Mouse (Mus musculus): Measurements from ENCODE around the gene Mcmbp. TPM values are rescaled to one million over a fixed set of nuclear protein-coding genes. Genes with fewer than 3 reads are reported as not detected.

Gene Mcmbp
- polyA plus RNA-seq, 1 experiment from 2014 or later, result 54.7 TPM

DNA sequence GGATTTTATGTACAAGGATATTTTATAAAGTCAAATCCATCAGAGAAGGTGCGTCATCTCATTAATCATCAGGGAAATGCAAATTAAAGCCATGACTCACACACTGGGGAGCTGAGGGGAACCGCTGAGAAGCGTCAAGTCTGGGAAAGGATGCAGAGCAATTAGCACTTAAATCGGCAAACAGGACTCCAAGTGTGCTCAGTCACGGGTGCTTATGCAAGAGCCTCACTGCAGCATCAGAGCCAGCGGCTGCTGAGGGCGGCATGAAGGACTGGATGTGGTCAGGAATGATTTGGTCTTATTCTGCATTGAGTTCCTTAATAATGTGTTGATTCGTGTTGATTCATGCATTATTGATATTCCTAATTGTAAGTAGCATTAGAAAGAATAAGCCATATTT lies 68.3 kb downstream of the Mcmbp start:
- DNase-seq (ENCODE audit: low spot score), result no peak

DNA sequence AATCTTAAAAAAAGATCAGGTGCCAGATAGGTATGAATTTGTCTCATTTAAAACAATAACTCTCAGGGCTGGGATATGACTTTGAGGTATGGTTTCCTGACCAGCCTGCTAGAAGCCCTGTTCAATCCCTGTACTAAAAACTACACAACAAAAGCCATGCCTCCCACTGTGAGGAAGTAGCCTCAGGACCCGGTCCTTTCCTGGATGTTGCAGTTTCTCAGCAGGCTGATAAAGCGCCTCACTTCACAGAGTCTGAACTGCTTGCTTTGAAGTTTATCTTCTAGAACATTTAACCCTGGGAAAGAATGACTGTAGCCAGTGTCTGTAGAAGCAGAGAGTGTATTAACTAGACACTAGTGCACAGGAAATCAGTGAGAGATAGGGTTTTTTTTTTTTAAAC lies 71.5 kb downstream of the Mcmbp start:
- no peak overlapping the region for H3K27ac ChIP-seq (ENCODE audit: low read depth, low read length)
- no peaks in the 10 kb centered on the region for H3K27me3 ChIP-seq (replicated peaks; ENCODE audit: control insufficient read depth, insufficient read depth, low read length)
- ATAC-seq (replicated peaks; ENCODE audit: low FRiP score) (no peak), DNase-seq (ENCODE audit: low spot score) (no peak)
- no peaks in the 10 kb centered on the region for H3K9me3 ChIP-seq (ENCODE audit: control insufficient read depth, low read length)
- H3K4me3 ChIP-seq (ENCODE audit: low read depth, low read length), result no peak overlapping the region
- no peak overlapping the region for H3K4me2 ChIP-seq
- H3K9ac ChIP-seq (ENCODE audit: low read depth, low read length), result no peak overlapping the region
- peaks cover 2% of the 10 kb centered on the region; the same call in 1 of the 2 replicates for H3K36me3 ChIP-seq (ENCODE audit: control insufficient read depth, insufficient read depth, low read length)
- WGBS, result 33% methylated on average over 2 of the region's 2 CpGs
- peaks cover 34% of the 10 kb centered on the region for H3K4me1 ChIP-seq (replicated peaks; ENCODE audit: control insufficient read depth, insufficient read depth, low read length)

More for the DNA sequence above, 68.3 kb downstream of the Mcmbp start:
- peak overlapping the region; percentile 46; the same call in 1 of the 2 replicates for H3K27ac ChIP-seq (ENCODE audit: low read depth, low read length)
- peaks cover 3% of the 10 kb centered on the region; the same call in 1 of the 2 replicates for H3K36me3 ChIP-seq (ENCODE audit: control insufficient read depth, insufficient read depth, low read length)
- H3K9me3 ChIP-seq (ENCODE audit: control insufficient read depth, low read length), result no peaks in the 10 kb centered on the region
- no peak overlapping the region for H3K4me3 ChIP-seq (ENCODE audit: low read depth, low read length)
- H3K27me3 ChIP-seq (replicated peaks; ENCODE audit: control insufficient read depth, insufficient read depth, low read length), result no peaks in the 10 kb centered on the region
- peak; percentile 28 for ATAC-seq (replicated peaks; ENCODE audit: low FRiP score)
- H3K4me1 ChIP-seq (replicated peaks; ENCODE audit: control insufficient read depth, insufficient read depth, low read length), result peaks cover 34% of the 10 kb centered on the region
- H3K4me2 ChIP-seq, result peak overlapping the region; percentile 61
- H3K9ac ChIP-seq (ENCODE audit: low read depth, low read length), result no peak overlapping the region
- 22% methylated on average over 8 of the region's 8 CpGs for WGBS

DNA sequence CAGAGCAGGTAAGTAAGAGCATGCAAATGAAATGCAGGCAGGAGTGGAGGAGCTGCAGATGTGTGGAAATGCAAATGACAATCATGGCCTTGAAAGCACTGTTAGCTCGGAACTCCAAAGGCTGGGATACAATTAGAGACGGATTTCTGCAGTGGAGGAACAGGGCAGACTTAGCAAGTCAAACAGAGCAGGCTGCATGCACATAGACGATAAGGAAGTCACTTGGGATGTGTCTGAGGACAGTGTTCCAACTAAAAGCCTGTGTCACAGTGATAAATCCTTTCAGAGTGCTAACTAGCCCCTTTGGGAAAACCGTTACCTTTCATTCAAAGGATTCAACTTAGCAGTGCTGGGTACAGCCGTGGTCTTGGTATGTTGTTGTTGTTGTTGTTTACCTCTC lies 72.5 kb downstream of the Mcmbp start:
- peaks cover 2% of the 10 kb centered on the region; the same call in 1 of the 2 replicates for H3K36me3 ChIP-seq (ENCODE audit: control insufficient read depth, insufficient read depth, low read length)
- H3K27me3 ChIP-seq (replicated peaks; ENCODE audit: control insufficient read depth, insufficient read depth, low read length), result no peaks in the 10 kb centered on the region
- no peak overlapping the region for H3K4me3 ChIP-seq (ENCODE audit: low read depth, low read length)
- no peak for DNase-seq (ENCODE audit: low spot score)
- no peak overlapping the region for H3K27ac ChIP-seq (ENCODE audit: low read depth, low read length)
- peaks cover 25% of the 10 kb centered on the region for H3K4me1 ChIP-seq (replicated peaks; ENCODE audit: control insufficient read depth, insufficient read depth, low read length)
- no peaks in the 10 kb centered on the region for H3K9me3 ChIP-seq (ENCODE audit: control insufficient read depth, low read length)
- 50% methylated on average over 5 of the region's 5 CpGs for WGBS
- H3K9ac ChIP-seq (ENCODE audit: low read depth, low read length), result no peak overlapping the region
- no peak overlapping the region for H3K4me2 ChIP-seq
- peak; percentile 27; the same call in 1 of the 2 replicates for ATAC-seq (replicated peaks; ENCODE audit: low FRiP score)

DNA sequence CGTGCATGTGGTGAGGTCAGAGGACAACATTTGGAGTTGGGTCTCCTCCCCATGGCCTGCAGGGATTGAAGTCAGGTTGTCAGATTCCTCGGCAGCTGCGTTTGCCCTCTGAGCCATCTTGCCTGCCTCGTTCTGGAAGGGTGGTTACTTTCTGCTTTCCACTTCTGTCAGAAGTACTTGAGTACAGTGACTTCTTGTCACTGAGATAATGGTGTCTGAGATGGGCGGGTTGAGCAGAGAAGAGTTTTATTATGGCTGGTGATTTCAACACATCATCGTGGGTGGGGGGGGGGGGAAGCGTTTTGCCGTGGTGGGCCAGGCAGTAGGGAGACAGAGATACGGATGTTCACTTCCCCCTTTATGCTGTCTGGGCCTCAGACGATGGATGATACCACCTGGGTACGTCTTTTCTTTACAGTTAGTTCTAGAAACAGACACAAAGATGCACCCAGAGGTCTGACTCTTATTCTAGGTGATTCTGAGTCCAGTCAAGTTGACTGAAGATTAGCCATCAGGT lies 75.4 kb downstream of the Mcmbp start:
- Histone ChIP-seq H3K4me2 (no peak overlapping the region), H3K27me3 (replicated peaks; ENCODE audit: control insufficient read depth, insufficient read depth, low read length) (no peaks in the 10 kb centered on the region), H3K36me3 (ENCODE audit: control insufficient read depth, insufficient read depth, low read length) (peaks cover 2% of the 10 kb centered on the region; the same call in 1 of the 2 replicates), H3K9me3 (ENCODE audit: control insufficient read depth, low read length) (no peaks in the 10 kb centered on the region), H3K4me3 (ENCODE audit: low read depth, low read length) (no peak overlapping the region), H3K9ac (ENCODE audit: low read depth, low read length) (no peak overlapping the region), H3K4me1 (replicated peaks; ENCODE audit: control insufficient read depth, insufficient read depth, low read length) (peaks cover 14% of the 10 kb centered on the region; the same call in 1 of the 2 replicates), H3K27ac (ENCODE audit: low read depth, low read length) (no peak overlapping the region)
- DNase-seq (ENCODE audit: low spot score) (no peak), ATAC-seq (replicated peaks; ENCODE audit: low FRiP score) (no peak)
- 58% methylated on average over 11 of the region's 11 CpGs for WGBS

DNA sequence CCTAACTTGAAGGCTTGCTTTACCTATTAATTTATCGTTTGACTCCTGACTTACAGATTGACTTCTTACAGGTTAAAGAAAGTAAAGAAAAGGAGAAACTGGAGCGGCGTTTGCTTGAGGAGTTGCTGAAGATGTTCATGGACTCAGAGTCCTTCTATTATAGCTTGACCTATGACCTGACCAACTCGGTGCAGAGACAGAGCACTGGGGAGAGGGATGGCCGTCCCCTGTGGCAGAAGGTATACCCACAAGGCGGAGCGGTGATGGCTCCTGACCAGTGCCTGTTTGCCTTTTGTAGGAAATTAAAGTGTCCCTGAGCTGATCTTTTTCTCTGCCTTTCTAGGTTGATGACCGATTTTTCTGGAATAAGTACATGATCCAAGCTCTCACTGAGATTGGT lies 76.4 kb downstream of the Mcmbp start:
- Histone ChIP-seq H3K4me1 (replicated peaks; ENCODE audit: control insufficient read depth, insufficient read depth, low read length) (peaks cover 14% of the 10 kb centered on the region; the same call in 1 of the 2 replicates), H3K9me3 (ENCODE audit: control insufficient read depth, low read length) (no peaks in the 10 kb centered on the region), H3K9ac (ENCODE audit: low read depth, low read length) (no peak overlapping the region), H3K27ac (ENCODE audit: low read depth, low read length) (no peak overlapping the region), H3K4me3 (ENCODE audit: low read depth, low read length) (no peak overlapping the region), H3K36me3 (ENCODE audit: control insufficient read depth, insufficient read depth, low read length) (peaks cover 2% of the 10 kb centered on the region; the same call in 1 of the 2 replicates), H3K4me2 (no peak overlapping the region), H3K27me3 (replicated peaks; ENCODE audit: control insufficient read depth, insufficient read depth, low read length) (no peaks in the 10 kb centered on the region)
- DNase-seq (ENCODE audit: low spot score) (no peak), ATAC-seq (replicated peaks; ENCODE audit: low FRiP score) (no peak)
- 85% methylated on average over 8 of the region's 8 CpGs for WGBS

DNA sequence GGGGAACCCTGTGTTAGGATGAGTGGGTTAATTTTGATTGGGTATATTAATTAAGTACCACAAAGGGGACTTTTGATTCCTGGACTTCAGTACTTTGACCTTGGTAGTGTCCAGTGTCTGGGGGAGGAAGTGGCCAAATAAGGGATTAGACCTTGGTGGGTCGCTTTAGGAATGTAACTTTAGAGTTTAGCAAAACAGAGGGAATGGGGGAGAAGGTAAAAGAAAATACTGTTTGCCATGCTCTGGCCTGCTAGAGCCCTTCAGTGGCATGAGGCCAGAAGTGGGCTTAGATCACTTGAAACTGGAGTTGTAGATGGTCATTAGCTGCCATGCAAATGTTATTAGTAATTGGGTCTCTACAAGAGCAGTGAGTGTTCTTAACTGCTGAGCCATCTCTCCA lies 83.3 kb downstream of the Mcmbp start:
- 77% methylated on average over 1 of the region's 1 CpGs for WGBS
- Histone ChIP-seq H3K27me3 (replicated peaks; ENCODE audit: control insufficient read depth, insufficient read depth, low read length) (no peaks in the 10 kb centered on the region), H3K27ac (ENCODE audit: low read depth, low read length) (no peak overlapping the region), H3K9ac (ENCODE audit: low read depth, low read length) (no peak overlapping the region), H3K36me3 (ENCODE audit: control insufficient read depth, insufficient read depth, low read length) (no peaks in the 10 kb centered on the region), H3K4me3 (ENCODE audit: low read depth, low read length) (no peak overlapping the region), H3K9me3 (ENCODE audit: control insufficient read depth, low read length) (no peaks in the 10 kb centered on the region), H3K4me1 (replicated peaks; ENCODE audit: control insufficient read depth, insufficient read depth, low read length) (no peaks in the 10 kb centered on the region), H3K4me2 (no peak overlapping the region)
- ATAC-seq (replicated peaks; ENCODE audit: low FRiP score), result no peak
- DNase-seq (ENCODE audit: low spot score), result no peak

Other genes starting within 250 kb of the Mcmbp start
- 10.3 and 12.5 TPM in 2 replicates for gene Bag3, start 216.9 kb downstream of the Mcmbp start, polyA plus RNA-seq (2014; fragmentation: Nextera tagmentation; extraction: Ambion mirVana)
- 20.0 and 22.7 TPM in 2 replicates for gene Inpp5f, start 129.2 kb downstream of the Mcmbp start, polyA plus RNA-seq (2014; fragmentation: Nextera tagmentation; extraction: Ambion mirVana)
- 40.8 and 43.7 TPM in 2 replicates for gene Sec23ip, start 4.4 kb upstream of the Mcmbp start, polyA plus RNA-seq (2014; fragmentation: Nextera tagmentation; extraction: Ambion mirVana)